Mouse (Mus musculus) monocyte, adult 59 days (primary cell): ENCODE results near the gene Rtp2. TPM values are rescaled to one million over a fixed set of nuclear protein-coding genes. Genes with fewer than 3 reads are reported as not detected.

Experiments used
- total RNA-seq, 2 experiments: library from RNA; stranded (reverse); gene quantifications; one replicate each; pipeline ENCODE4 v1.2.4; 2023

Rtp2 gene
- not detected for total RNA-seq

DNA sequence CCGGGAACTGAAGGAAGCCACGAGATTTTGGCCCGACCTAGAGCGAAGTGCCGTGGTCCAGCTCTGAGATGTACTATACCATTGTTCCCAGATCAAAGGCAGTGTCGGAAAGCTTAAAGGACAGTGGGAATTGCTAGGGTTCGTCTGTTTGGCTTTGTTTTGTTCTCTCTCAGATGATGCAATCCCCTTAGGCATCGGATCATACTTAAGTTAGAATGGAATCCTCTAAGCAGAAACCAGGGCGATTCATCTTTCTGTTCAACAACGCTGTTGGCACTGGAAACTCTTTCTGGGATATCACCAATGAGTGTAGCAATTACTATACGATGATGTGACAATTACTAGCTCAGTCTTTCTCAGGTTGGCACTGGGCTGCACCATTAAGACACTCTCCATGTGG, at the start of gene Rtp2:
Gene Rtp2, minus strand, starts transcription at position 101 of the 400 bp plus-strand sequence.

DNA sequence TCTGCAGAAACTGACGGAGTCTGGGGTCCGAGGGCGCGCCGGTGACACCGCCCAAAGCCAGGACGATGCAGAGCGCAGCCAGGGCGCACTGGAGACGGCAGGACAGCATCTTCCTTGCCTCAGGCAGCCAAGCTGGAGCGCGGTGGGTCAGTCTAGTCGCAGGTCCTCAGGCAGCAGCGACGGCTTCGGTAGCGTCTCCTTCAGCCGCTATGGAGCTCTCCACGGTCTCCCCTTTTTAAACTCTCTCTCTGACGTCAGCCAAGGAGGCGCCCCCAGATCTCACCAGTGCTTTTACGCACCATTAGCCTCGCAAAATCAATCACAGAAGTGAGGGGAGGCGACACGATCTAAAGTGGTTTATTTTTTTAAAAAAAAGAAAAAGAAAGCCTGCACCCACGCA, 41.6 kb downstream of the Rtp2 start, which contains the start of gene Sst:
Gene Sst, minus strand, starts transcription at position 323 of the 400 bp plus-strand sequence.

Other genes starting within 250 kb of the Rtp2 start
- gene Sst, start 41.4 kb downstream of the Rtp2 start, total RNA-seq: not detected
- not detected for gene Gm37419, start 56.1 kb upstream of the Rtp2 start, total RNA-seq
- gene Bcl6, start 56.5 kb upstream of the Rtp2 start, total RNA-seq: 100 to 1,000 TPM; 161 to 162 TPM